Mouse (Mus musculus): ENCODE results near the gene Slc35f3.

Slc35f3 gene

DNA sequence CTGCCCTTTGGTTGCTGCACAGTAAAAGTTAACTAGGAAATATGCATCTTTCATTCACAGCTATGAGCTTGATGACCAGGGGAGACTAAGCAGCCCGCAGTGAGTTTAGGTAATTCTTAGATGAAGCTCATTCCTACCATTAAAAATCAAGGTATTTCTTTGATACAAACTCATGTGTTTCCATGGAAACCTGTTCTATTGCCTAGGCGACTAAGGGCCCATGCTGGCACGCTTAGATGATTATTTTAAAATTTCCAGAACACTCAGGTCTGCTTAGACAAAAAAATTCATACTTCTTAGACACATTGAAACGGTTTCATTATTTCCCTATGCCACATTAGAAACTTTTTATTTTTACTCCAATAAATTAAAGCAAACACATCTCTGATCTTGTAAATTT is 106.7 kb downstream of the Slc35f3 start:
- DNase-seq (ENCODE audit: low read depth): no peak

DNA sequence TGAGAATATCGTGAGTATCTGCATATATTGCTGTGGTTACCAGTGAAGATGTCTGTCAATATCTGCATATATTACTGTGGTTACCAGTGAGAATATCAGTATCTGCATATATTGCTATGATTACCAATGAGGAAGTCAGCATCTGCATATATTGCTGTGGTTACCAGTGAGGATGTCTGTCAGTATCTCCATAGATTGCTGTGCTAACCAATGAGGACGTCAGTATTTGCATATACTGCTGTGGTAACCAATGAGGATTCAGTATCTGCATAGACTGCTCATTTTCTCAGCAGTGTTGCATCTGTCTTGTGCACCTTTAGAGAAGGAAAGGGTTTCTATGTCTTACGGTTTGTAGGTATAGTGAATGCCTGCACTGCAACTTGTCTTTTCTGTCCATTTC is 122.5 kb downstream of the Slc35f3 start:
- DNase-seq (ENCODE audit: low read depth): peak; percentile 61

DNA sequence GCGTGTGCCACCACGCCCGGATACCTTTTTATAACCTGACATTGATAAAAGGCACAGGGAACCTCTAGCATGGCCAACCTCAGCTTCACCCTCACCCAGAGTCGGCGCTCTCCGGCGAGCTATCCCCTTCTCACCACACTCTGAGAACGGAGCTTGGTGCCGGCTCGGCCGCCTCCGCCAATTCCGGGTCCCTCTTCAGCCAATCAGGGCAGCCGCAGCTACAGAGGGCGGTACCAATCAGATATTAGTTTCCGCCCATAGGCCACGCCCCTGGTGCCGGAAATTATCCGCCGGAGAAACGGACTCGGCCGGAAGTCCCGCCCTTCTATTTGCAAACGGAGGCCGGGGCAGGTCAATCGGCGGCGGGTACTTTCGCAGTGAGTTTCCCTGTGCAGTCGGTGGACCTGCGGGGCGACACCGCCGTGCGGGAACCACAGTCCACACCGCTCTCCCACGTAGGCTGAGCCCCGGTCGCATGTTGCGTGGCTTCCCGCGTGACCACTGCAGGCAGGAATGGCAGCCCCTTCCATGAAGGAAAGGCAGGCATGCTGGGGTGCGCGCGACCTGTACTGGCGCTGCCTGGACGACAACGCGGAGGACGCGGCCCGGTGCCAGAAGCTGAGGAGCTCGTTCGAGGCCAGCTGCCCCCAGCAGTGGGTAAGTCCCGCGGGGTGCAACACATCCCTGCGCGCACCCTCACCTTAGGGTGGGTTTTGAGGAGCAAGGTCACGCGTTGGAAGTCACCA is 124.0 kb downstream of the Slc35f3 start, which contains the start of gene Coa6:
TSS of gene Coa6 (plus strand) at position 342 of the 746 bp plus-strand sequence.
- peak; percentile 97 for DNase-seq (ENCODE audit: low read depth)

DNA sequence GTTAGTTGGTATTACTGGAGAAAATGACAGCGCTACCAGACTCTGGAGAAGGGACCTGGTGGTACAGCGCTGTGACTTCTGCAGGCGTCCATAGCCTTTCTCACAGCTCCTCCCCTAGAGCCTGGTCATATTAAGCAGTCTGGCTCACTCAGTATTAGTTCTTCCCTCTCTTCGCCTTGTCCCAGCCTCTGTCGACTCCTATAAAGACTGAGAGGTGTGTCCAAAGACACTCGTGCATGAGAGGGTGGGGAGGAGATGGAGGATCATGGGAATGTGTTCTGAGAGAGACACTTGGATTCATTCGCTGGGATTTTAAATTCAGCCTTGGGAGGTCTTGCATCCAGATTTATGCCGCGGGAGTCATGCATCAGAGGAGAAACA is 124.6 kb downstream of the Slc35f3 start:
- peak; percentile 45 for DNase-seq (ENCODE audit: low read depth)

- no peak for DNase-seq (ENCODE audit: low read depth)
Observed at GRCm38 (mm10) chr8:126424163-126424562, 125.8 kb downstream of the Slc35f3 start.

GRCm38 (mm10) chr8:126424946-126425345 is 126.6 kb downstream of the Slc35f3 start:
- DNase-seq (ENCODE audit: low read depth): no peak

DNA sequence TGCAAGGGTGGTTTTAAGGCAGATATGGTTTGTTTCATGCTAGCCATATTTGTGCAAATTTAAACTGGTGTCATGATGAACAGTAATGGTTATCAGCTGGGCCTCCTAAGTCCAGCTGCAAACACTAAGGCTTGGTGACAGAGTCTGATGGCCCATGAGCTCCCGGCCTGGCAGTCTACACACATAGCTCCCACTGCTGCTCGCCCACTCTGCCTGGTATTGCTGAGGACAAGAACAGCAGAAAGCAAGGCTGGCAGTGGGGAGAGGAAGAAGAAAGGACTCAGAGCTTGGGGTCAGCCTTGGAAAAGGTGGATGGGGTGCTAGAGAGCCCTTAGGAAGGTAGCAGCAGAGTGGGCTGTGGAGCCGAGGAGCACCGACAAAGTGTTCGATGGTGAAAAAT is 131.3 kb downstream of the Slc35f3 start:
- no peak for DNase-seq (ENCODE audit: low read depth)

- peak; percentile 48 for DNase-seq (ENCODE audit: low read depth)
Observed at GRCm38 (mm10) chr8:126433827-126434226, 135.5 kb downstream of the Slc35f3 start.

DNA sequence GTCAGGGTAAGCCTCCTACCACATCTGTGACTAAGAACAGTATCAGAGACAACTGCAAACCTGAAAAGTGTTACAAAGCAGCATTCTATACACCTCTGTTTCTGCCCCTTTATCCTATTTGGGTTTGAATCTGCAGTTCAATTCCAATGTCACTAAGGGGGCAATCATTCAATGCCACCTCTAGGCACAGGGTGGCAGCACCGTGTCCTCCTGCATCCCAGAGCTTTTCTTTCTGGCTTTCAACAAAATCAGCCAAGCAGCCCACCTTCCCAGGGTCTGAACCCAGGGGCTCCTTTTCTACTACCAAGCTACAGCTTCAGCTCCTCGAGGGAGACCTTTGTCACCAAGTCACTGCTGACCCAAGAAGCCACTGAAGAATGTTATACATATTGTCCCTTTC is 140.6 kb downstream of the Slc35f3 start:
- DNase-seq (ENCODE audit: low read depth): no peak

Measured in 416B (cell line).